Mouse (Mus musculus): Measurements from ENCODE around the gene Muc2.

Gene Muc2

DNA sequence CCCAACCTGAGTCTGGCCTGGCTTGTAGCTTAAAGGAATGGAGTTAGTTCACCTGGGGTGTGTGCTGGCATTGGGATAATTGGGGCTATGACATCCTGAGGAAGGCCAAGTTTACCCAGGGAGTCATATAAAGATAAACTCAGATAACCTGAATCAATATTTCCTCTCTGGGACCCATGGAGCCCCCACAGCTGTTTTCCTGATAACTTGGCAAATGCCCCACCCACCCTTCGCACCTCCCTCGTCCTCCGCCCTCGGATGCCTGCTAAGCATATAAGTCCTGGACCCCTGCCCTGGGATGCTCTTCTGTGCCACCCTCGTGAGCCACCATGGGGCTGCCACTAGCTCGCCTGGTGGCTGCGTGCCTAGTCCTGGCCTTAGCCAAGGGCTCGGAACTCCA is at the start of gene Muc2:
Muc2 (plus strand) TSS at position 301 of the 400 bp plus-strand sequence.
- in situ Hi-C loops (cut with MboI; ENCODE audit: unreplicated experiment in 2 of 2): no loop called here

DNA sequence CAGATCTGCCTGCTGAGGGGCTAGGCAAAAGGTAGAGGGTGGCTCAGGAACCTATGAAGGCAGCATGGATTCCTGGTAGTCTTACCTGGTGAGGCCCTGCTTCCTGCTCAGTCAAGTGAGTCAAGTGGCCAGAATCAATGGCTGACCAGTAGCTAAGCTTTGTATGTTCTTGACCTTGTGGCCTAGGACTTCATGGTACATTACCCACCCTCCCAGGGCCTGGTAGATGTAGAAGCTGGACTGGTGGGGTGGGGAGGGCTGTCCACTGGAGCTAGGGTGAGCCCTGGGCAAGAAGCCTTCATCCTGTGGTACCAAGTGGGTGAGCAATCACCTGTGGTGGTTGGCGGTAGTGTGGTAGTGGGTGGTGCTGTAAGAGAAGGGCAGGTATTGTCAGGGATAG is 47.8 kb upstream of the Muc2 start:
- in situ Hi-C loops (cut with MboI; ENCODE audit: unreplicated experiment in 2 of 2): no loop called here

DNA sequence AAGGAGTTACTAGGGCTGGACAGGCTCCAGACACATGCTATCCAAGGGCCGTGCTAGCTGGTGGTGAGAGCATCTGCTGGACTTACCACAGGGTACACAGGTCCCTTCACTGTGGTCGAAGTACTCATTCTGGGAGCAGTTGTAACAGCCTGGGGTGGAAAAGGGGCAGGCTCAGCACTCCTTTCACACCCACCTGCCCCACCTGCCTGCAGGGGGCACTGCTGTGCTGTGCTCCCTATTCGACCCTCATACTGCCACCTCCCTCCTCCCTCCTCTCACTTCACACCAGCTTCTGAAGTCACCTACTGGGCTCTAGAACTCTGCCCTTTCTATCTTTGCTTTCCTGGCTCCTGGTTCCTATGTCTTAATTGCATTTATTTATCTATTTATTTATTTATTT is 47.0 kb upstream of the Muc2 start:
- in situ Hi-C loops (cut with MboI; ENCODE audit: unreplicated experiment in 2 of 2): no loop called here

- in situ Hi-C loops (cut with MboI; ENCODE audit: unreplicated experiment in 2 of 2): no loop called here
These were observed 43.1 kb upstream of the Muc2 start for GRCm38 (mm10) chr7:141647083-141647482.

GRCm38 (mm10) chr7:141647815-141648214 is 42.3 kb upstream of the Muc2 start:
- in situ Hi-C loops (cut with MboI; ENCODE audit: unreplicated experiment in 2 of 2): no loop called here

DNA sequence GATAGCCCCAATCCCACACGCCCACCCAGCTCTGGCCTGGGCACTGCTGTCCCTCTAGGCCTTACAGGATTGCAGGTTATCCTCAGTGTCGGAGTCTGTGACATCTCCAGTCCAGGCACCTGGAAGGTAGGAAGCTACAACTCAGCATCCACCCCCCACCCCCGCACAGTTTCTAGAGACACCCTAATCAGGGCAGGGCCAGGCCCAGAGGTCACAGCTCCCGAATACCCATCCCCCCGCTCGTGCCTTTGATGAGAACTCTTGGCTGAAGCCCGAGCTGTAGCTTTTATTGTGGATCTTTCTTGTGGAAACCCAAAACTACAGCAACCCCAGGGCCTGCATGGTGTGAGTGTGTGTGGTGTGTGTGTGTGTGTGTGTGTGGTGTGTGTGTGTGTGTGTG is 37.9 kb upstream of the Muc2 start:
- in situ Hi-C loops (cut with MboI; ENCODE audit: unreplicated experiment in 2 of 2): loop anchor here (25.0 kb wide), 2 partner anchors 165 to 815 kb away; partner anchors contain the start of genes Polr2l (in 2 of the 2), Tspan4 (in 2 of the 2), Odf3 (in 1 of the 2) and Scgb1c1 (in 1 of the 2)

- in situ Hi-C loops (cut with MboI; ENCODE audit: unreplicated experiment in 2 of 2): loop anchor here (25.0 kb wide), 2 partner anchors 173 to 823 kb away; partner anchors contain the start of genes Polr2l (in 2 of the 2), Tspan4 (in 2 of the 2), Odf3 (in 1 of the 2) and Scgb1c1 (in 1 of the 2)
These were observed 29.8 kb upstream of the Muc2 start for GRCm38 (mm10) chr7:141660346-141660745.

GRCm38 (mm10) chr7:141661481-141661880 is 28.7 kb upstream of the Muc2 start:
- in situ Hi-C loops (cut with MboI; ENCODE audit: unreplicated experiment in 2 of 2): loop anchor here (25.0 kb wide), 2 partner anchors 174 to 824 kb away; partner anchors contain the start of genes Polr2l (in 2 of the 2), Tspan4 (in 2 of the 2), Odf3 (in 1 of the 2) and Scgb1c1 (in 1 of the 2)

GRCm38 (mm10) chr7:141662223-141662622 is 27.9 kb upstream of the Muc2 start:
- in situ Hi-C loops (cut with MboI; ENCODE audit: unreplicated experiment in 2 of 2): loop anchor here (25.0 kb wide), 2 partner anchors 175 to 825 kb away; partner anchors contain the start of genes Polr2l (in 2 of the 2), Tspan4 (in 2 of the 2), Odf3 (in 1 of the 2) and Scgb1c1 (in 1 of the 2)

DNA sequence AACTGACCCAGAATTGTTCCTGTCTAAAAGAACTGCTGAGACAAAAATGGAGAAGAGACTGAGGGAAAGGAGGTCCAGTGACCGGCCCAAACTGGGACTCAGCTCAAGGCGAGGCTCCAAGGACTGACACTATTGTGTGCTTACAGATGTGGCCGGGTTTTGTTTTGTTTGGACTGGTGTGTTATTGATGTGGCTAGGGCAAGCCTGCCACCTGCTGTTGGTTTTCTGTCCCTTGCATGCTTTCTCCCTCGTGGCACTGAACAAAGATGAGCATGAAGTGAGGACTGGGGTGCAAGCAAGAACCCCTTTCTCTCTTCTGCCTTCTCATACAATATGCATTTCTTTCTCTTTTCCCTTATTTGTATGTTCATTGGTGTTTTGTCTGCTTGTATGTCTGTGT is 23.9 kb upstream of the Muc2 start:
- in situ Hi-C loops (cut with MboI; ENCODE audit: unreplicated experiment in 2 of 2): loop anchor here (25.0 kb wide), 2 partner anchors 179 to 829 kb away; partner anchors contain the start of genes Polr2l (in 2 of the 2), Tspan4 (in 2 of the 2), Odf3 (in 1 of the 2) and Scgb1c1 (in 1 of the 2)

DNA sequence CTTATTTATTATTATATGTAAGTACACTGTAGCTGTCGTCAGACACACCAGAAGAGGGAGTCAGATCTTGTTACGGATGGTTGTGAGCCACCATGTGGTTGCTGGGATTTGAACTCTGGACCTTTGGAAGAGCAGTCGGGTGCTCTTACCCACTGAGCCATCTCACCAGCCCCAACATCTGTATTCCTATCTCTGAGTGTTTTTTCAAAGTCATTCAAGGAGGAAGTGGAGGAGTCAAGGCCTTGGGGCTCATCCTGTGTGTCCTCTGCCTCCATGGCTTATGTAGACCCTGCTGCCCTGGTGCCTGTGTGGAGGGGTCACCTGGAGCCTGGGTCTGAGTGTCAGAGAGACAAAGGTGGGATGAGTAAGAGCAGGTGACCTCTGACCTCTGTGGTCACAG is 21.0 kb upstream of the Muc2 start:
- in situ Hi-C loops (cut with MboI; ENCODE audit: unreplicated experiment in 2 of 2): loop anchor here (25.0 kb wide), 2 partner anchors 182 to 832 kb away; partner anchors contain the start of genes Polr2l (in 2 of the 2), Tspan4 (in 2 of the 2), Odf3 (in 1 of the 2) and Scgb1c1 (in 1 of the 2)

DNA sequence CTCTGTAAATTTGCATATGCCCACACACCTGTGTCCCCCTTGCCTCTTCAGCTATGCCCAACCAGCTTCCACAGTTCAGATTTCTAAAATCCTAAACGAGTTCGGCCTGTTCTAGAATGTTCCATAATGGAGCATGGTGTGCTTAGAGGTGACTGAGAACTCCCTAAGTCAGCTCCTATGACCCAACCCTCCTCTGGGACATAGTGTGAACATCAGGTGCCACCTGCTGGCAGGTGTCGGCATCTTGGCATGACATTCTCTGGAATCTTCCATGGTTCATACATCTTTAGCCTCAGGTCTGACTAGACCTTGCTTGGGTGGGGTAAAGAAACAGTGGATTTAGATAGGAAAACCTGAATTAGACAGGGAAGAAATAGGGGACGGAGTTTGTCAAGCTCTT is 19.1 kb upstream of the Muc2 start:
- in situ Hi-C loops (cut with MboI; ENCODE audit: unreplicated experiment in 2 of 2): loop anchor here (25.0 kb wide), 2 partner anchors 184 to 834 kb away; partner anchors contain the start of genes Polr2l (in 2 of the 2), Tspan4 (in 2 of the 2), Odf3 (in 1 of the 2) and Scgb1c1 (in 1 of the 2)

DNA sequence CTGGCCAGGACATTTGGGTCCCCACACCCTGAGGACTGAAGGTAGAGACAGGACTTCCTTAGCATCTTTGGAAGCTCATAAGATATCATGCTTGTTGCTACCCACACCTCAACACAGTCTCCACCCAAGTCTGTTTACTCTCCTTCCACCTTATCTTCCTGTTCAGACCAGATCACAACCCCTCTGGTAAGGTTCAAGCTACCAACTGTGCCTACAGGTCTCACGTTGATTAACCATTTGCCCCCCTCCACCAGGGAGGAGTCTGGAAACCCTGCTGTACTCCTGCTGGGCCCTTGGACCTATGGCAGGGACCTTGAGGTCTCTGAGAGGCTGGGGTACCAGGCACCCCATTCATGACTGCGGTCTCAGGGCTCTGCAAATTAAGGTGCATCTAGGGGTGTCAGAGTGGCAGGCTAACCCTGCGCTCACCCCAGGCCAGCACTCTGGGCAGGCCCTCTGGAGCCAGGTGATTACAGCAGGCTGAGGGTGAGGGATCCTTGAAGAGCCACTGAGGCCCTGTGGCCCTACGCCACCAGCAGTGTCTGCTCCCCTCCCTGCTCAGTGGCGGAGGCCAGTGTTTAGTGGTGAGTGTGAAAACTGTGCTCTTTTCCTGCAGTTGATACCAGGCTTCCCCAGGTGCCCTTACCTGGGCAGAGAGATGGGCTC is 18.4 kb upstream of the Muc2 start:
- in situ Hi-C loops (cut with MboI; ENCODE audit: unreplicated experiment in 2 of 2): loop anchor here (25.0 kb wide), 2 partner anchors 184 to 834 kb away; partner anchors contain the start of genes Polr2l (in 2 of the 2), Tspan4 (in 2 of the 2), Odf3 (in 1 of the 2) and Scgb1c1 (in 1 of the 2)

DNA sequence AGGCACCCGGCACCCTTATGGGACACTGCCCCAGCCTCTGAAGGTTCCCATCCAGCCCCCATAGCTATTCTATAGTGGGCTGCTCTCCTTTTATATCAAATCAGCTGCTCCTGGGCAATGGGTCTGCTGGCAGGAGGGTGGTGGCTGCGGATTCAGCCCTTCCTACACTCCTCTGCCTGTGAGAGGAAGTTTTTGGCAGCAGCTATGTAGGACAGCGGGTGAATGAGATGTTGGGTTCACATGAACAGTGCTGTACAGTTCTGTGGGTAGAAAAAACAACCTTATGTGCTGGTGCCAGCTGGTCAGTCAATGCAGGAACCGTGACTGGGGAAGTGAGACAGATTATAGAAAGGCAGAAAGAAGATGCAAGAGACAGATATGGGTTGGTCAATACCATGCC is 11.2 kb upstream of the Muc2 start:
- in situ Hi-C loops (cut with MboI; ENCODE audit: unreplicated experiment in 2 of 2): no loop called here

DNA sequence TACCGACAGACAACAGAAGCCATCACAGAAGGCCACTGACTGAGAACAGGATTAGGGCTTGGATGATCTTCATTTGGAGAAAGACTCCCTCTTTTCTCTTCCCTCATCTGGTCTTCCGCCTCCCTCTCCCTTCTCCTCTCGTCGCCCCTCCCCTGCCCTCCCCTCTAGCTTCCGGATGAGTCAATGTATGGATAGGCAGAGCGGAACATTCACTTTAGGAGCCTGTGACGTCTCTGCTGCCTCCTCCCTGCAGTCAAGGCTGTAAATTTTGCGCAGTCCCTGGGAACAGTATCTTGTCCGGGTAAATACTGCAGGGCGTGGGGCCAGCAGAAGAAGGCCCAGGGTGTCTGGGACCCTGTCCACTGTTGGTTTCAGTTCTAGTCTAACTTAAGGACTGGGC is 2.8 kb upstream of the Muc2 start:
- in situ Hi-C loops (cut with MboI; ENCODE audit: unreplicated experiment in 2 of 2): no loop called here

- in situ Hi-C loops (cut with MboI; ENCODE audit: unreplicated experiment in 2 of 2): no loop called here
These were observed 3.6 kb downstream of the Muc2 start for GRCm38 (mm10) chr7:141693591-141694273.

DNA sequence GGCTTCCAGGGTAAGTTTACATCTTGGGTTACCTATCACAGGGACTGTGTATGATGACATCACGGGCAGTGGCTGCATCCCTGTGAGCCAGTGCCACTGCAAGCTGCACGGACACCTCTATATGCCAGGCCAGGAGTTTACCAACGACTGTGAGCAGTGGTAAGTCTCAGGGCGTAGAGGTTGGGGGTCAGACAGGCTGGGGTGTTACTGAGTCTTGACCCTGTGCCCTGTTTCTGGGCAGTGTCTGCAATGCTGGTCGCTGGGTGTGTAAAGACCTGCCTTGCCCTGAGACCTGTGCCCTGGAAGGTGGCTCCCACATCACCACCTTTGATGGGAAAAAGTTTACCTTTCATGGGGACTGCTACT is 4.1 kb downstream of the Muc2 start:
- in situ Hi-C loops (cut with MboI; ENCODE audit: unreplicated experiment in 2 of 2): no loop called here

- in situ Hi-C loops (cut with MboI; ENCODE audit: unreplicated experiment in 2 of 2): no loop called here
These were observed 6.4 kb downstream of the Muc2 start for GRCm38 (mm10) chr7:141696538-141696937.

DNA sequence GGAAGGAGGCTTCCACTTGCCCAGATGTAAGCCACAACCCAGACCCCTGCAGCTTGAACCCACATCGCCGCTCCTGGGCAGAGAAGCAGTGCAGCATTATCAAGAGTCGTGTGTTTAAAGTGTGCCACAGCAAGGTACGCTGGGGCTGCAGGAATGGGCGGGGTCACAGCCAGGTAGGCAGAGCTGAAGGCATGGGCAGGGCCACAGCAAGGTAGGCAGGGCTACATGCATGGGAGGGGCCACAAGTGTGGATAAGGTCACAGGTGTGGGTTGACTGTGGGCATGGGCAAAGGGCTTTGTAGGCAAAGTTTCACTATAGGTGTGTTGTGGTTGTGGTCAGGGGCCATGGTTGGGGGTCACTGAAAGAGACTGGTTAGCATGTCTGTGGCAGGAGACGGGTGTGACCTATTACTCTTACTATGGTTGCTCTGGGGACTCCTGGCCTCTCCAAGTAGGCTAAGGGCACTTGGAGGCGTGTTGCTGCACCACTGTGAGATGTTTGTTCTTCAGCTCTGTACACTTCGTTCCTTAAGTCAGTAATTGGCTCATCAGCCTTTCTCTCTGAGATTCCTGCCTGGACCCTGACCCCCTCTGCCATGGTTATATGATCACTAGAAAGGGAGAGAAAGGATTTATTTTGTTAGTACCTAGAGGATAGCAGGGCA is 9.5 kb downstream of the Muc2 start:
- in situ Hi-C loops (cut with MboI; ENCODE audit: unreplicated experiment in 2 of 2): no loop called here

GRCm38 (mm10) chr7:141747451-141748100 is 57.4 kb downstream of the Muc2 start:
- in situ Hi-C loops (cut with MboI; ENCODE audit: unreplicated experiment in 2 of 2): no loop called here
